Mouse (Mus musculus) stomach, embryonic 14.5 days (tissue): ENCODE results near the gene Ajm1. TPM values are rescaled to one million over a fixed set of nuclear protein-coding genes. Genes with fewer than 3 reads are reported as not detected.
"Not testable (repeated sequence)": the region's sequence is repeated elsewhere in the genome, so short reads cannot be mapped to it uniquely, and the experiment has no call there.

Experiments used
- ATAC-seq: fragments of 200-750 bp; cut with Nextera tagmentation; 2 replicates; pipeline ENCODE4 v1.8.0; 2017; ENCODE audit warnings: low read depth, moderate TSS enrichment; ENCODE audit not compliant: insufficient number of reproducible peaks, insufficient read depth, low FRiP score
- H3K27ac ChIP-seq: fragments of 300-500 bp; sonication (generic); 2 replicates; pipeline ENCODE4 v1.5.1; 2014; ENCODE audit warnings: mild to moderate bottlenecking, low read length, moderate library complexity, mixed read lengths
- H3K27me3 ChIP-seq: fragments of 300-500 bp; sonication (generic); 2 replicates; pipeline ENCODE4 v1.6.1; 2014; ENCODE audit warnings: low read length, control low read depth, mixed read lengths; ENCODE audit not compliant: control insufficient read depth, insufficient read depth
- H3K36me3 ChIP-seq: fragments of 300-500 bp; sonication (generic); 2 replicates; pipeline ENCODE4 v1.6.1; 2014; ENCODE audit warnings: mild to moderate bottlenecking, control low read depth, low read length, moderate library complexity, mixed read lengths; ENCODE audit not compliant: control insufficient read depth, insufficient read depth
- H3K4me1 ChIP-seq: fragments of 300-500 bp; sonication (generic); 2 replicates; pipeline ENCODE4 v1.6.1; 2014; ENCODE audit warnings: low read length, control low read depth, mixed read lengths; ENCODE audit not compliant: control insufficient read depth, insufficient read depth
- H3K4me2 ChIP-seq: fragments of 300-500 bp; sonication (generic); replicated peaks from 2 replicates; pipeline ENCODE4 v1.6.1; 2014; ENCODE audit warnings: low read depth, low read length, control low read depth
- H3K4me3 ChIP-seq: fragments of 300-500 bp; sonication (generic); 2 replicates; pipeline ENCODE4 v1.5.1; 2014; ENCODE audit warnings: low read depth, low read length, control low read depth
- H3K9ac ChIP-seq: fragments of 300-500 bp; sonication (generic); replicated peaks from 2 replicates; pipeline ENCODE4 v1.6.1; 2014; ENCODE audit warnings: low read depth, mild to moderate bottlenecking, control low read depth, low read length, moderate library complexity, mixed read lengths
- H3K9me3 ChIP-seq: fragments of 300-500 bp; sonication (generic); 2 replicates; pipeline ENCODE4 v1.6.1; 2016; ENCODE audit warnings: low read depth, low read length, control low read depth; ENCODE audit not compliant: control insufficient read depth
- WGBS: fragments of 180-500 bp; shearing (Covaris S2); extraction: QIAGEN DNeasy Blood & Tissue Kit; methylation state at CpG from one replicate; pipeline ENCODE4 v1.1.7; 2014; 5-methylcytosine and 5-hydroxymethylcytosine counted together
- polyA plus RNA-seq: library from polyadenylated mRNA; unstranded; fragments of >200 nt; fragmentation: Nextera tagmentation; extraction: Ambion mirVana; gene quantifications from 2 replicates; pipeline ENCODE4 v1.2.1, GENCODE M21; 2014

Ajm1 gene
- polyA plus RNA-seq, 1 experiment from 2014 or later: 1.3 TPM

DNA sequence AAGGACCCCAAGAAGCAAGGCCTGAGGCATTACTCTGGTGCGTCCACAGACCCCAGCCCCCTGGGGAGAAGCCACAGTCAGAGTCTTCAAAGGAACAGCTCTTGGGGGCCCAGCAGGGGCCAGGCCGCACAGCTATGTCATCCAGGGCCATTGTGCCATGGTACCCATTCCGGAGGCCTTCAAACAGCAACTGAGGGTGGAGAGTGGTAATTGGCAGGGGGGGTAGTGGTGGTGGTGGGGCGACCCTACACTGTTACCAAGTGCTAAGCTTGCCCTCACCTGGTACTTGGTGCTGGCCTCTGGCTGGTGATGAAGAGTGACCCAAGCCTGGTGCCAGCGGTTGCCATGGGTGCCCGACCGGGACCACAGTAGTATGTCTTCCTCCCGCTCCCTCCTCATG, 15.8 kb downstream of the Ajm1 start:
- no peaks in the 10 kb centered on the region for H3K9me3 ChIP-seq
- H3K9ac ChIP-seq: no peak overlapping the region
- ATAC-seq: no peak
- no peak overlapping the region for H3K4me3 ChIP-seq
- no peaks in the 10 kb centered on the region for H3K27me3 ChIP-seq
- no peaks in the 10 kb centered on the region for H3K4me1 ChIP-seq
- H3K27ac ChIP-seq: no peak overlapping the region
- 91% methylated on average over 8 of the region's 8 CpGs for WGBS
- no peak overlapping the region for H3K4me2 ChIP-seq
- H3K36me3 ChIP-seq: peaks cover 62% of the 10 kb centered on the region

- ATAC-seq: no peak
- no peak overlapping the region for H3K27ac ChIP-seq
- no peak overlapping the region for H3K4me2 ChIP-seq
- 75% methylated on average over 9 of the region's 9 CpGs for WGBS
- H3K4me1 ChIP-seq: peaks cover 12% of the 10 kb centered on the region
- peaks cover 48% of the 10 kb centered on the region for H3K36me3 ChIP-seq
- H3K9me3 ChIP-seq: no peaks in the 10 kb centered on the region
- no peak overlapping the region for H3K4me3 ChIP-seq
- H3K9ac ChIP-seq: no peak overlapping the region
- H3K27me3 ChIP-seq: no peaks in the 10 kb centered on the region
These were observed 19.6 kb downstream of the Ajm1 start for GRCm38 (mm10) chr2:25561946-25562345.

DNA sequence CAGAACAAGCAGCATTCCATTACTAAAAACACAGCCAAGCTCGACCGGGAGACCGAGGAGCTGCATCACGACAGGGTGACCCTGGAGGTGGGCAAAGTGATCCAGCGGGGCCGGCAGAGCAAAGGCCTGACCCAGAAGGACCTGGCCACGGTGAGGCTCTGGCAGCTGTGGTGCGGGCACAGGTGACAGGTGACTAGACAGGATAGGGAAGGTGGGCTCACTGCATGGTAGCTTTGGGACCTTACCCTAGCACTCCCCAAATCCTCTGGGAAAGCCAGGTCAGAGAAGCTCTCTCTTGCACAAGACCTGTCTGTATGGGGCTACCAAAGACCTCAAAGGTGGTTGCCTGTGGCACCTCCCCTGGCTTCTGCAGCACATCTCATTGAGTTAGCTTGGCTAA, 21.0 kb downstream of the Ajm1 start:
- H3K4me2 ChIP-seq: no peak overlapping the region

DNA sequence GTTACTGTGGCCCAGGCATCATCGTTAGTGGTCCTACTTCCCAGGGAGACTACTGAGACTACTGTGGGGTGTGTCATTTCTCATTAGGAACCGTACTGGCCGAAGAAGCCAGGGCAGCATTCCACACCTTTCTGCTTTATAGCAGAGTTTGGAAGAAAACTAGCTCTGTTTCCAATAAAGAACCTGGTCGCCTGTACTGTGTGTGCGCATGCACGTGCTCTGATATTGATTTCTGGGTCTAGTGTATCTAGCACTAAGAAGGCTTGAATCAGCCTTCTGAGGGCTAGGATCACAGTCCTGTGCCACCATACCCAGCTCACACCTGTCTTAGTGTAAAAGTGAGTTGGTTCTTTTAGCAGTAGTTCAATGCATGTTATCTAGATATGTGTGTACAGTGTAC, 22.8 kb downstream of the Ajm1 start:
- Histone ChIP-seq H3K4me2 (peak overlapping the region; percentile 96), H3K4me1 (peaks cover 16% of the 10 kb centered on the region), H3K4me3 (peak overlapping the region; percentile 95), H3K27ac (no peak overlapping the region), H3K9me3 (no peaks in the 10 kb centered on the region), H3K36me3 (peaks cover 29% of the 10 kb centered on the region), H3K27me3 (no peaks in the 10 kb centered on the region), H3K9ac (peak overlapping the region; percentile 80; the same call in 1 of the 2 replicates)
- 66% methylated on average over 6 of the region's 6 CpGs for WGBS
- ATAC-seq: no peak

More for the DNA sequence above, 21.0 kb downstream of the Ajm1 start:
- 93% methylated on average over 8 of the region's 8 CpGs for WGBS
- no peak for ATAC-seq
- no peaks in the 10 kb centered on the region for H3K27me3 ChIP-seq
- H3K4me1 ChIP-seq: peaks cover 16% of the 10 kb centered on the region
- no peaks in the 10 kb centered on the region for H3K9me3 ChIP-seq
- H3K27ac ChIP-seq: no peak overlapping the region
- no peak overlapping the region for H3K9ac ChIP-seq
- H3K36me3 ChIP-seq: peaks cover 46% of the 10 kb centered on the region
- H3K4me3 ChIP-seq: no peak overlapping the region

DNA sequence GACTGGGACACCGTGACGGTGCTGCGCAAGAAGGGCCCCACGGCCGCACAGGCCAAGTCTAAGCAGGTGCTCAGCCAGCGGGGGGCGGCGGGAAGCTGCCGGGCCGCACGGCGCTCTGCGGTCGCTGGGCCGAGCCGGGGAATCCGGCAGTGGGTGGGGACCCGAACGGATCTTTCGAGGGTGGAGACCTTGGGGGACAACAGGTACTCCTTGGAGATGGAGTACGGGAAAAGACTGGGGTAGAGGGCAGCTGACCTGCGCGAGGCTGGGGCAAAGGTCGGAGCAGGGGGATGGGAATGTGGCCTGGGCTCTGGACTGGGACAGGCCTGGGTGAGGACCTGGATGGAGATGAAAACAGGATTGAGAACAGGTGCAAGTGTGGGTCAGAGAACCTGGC, 23.6 kb downstream of the Ajm1 start:
- peaks cover 16% of the 10 kb centered on the region for H3K4me1 ChIP-seq
- no peaks in the 10 kb centered on the region for H3K9me3 ChIP-seq
- peaks cover 29% of the 10 kb centered on the region for H3K36me3 ChIP-seq
- H3K27ac ChIP-seq: peak overlapping the region; percentile 55; the same call in 1 of the 2 replicates
- under 1% methylated on average over 24 of the region's 24 CpGs for WGBS
- no peaks in the 10 kb centered on the region for H3K27me3 ChIP-seq
- H3K4me3 ChIP-seq: peak overlapping the region; percentile 95
- no peak for ATAC-seq
- H3K4me2 ChIP-seq: peak overlapping the region; percentile 96
- peak overlapping the region; percentile 80 for H3K9ac ChIP-seq

- Histone ChIP-seq H3K9ac (peak within 1 kb of the TSS; percentile 80), H3K9me3 (no peaks in the 10 kb centered on the region), H3K4me3 (peak within 1 kb of the TSS; percentile 95), H3K4me1 (peaks cover 16% of the 10 kb centered on the region), H3K4me2 (peak within 1 kb of the TSS; percentile 96), H3K27ac (peak within 1 kb of the TSS; percentile 55; the same call in 1 of the 2 replicates), H3K36me3 (peaks cover 24% of the 10 kb centered on the region), H3K27me3 (no peaks in the 10 kb centered on the region)
- WGBS: under 1% methylated on average over 61 of the region's 61 CpGs
- ATAC-seq: peak; percentile 98
These were observed 24.2 kb downstream of the Ajm1 start, which contains the start of gene Edf1 for GRCm38 (mm10) chr2:25557221-25557963. Edf1 (plus strand) TSS chr2:25557847.

DNA sequence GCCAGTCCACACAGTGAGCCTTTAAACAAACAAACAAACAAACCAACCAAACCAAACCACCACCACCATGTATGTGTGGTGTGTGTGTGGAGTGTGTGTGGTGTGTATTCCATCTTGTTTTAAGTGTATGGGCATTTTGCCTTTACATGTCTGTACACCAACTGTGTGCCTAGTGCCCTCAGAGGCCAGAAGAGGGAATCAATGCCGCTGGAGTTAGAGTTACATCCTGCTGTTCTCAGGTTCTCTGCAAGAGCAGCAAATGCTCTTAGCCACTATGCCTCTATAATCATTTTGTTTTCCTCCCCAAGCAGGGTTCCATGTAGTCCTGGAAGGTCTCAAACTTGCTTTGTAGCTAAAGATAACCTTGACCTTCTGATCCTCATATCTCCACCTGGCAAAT, 25.3 kb downstream of the Ajm1 start:
- no peak for ATAC-seq
- peaks cover 16% of the 10 kb centered on the region for H3K4me1 ChIP-seq
- 54% methylated on average over 1 of the region's 1 CpGs for whole genome bisulfite sequencing
- H3K36me3 ChIP-seq: peaks cover 13% of the 10 kb centered on the region; the same call in 1 of the 2 replicates
- H3K9ac ChIP-seq: no peak overlapping the region
- H3K9me3 ChIP-seq: no peaks in the 10 kb centered on the region
- H3K27ac ChIP-seq: no peak overlapping the region
- H3K27me3 ChIP-seq: no peaks in the 10 kb centered on the region
- no peak overlapping the region for H3K4me3 ChIP-seq
- H3K4me2 ChIP-seq: no peak overlapping the region

GRCm38 (mm10) chr2:25555479-25555878, 26.1 kb downstream of the Ajm1 start:
- not testable (repeated sequence) for H3K9me3 ChIP-seq, H3K4me3 ChIP-seq, H3K27ac ChIP-seq, H3K4me2 ChIP-seq, H3K27me3 ChIP-seq, ATAC-seq, H3K9ac ChIP-seq, H3K36me3 ChIP-seq
- WGBS: 59% methylated on average over 2 of the region's 2 CpGs
- H3K4me1 ChIP-seq: peaks cover 16% of the 10 kb centered on the region
